Mouse (Mus musculus) brain, embryonic 14.5 days (tissue): ENCODE measurements at regions not wholly inside any gene's neighbourhood (a gene's known extent, or its start where the extent isn't known, plus 50 kb on each side); places are given as distances from the start of the nearest gene placed in this dataset.

Source experiments
- DNase-seq: peaks from one replicate; pipeline ENCODE4 v3.0.0-alpha.2; 2011; ENCODE audit warnings: low read depth
- CTCF ChIP-seq: fragments of 200-500 bp; IDR thresholded peaks from 2 replicates; pipeline ENCODE4 v1.5.1; 2012; ENCODE audit warnings: inconsistent platforms, mild to moderate bottlenecking, moderate library complexity, borderline replicate concordance; ENCODE audit not compliant: insufficient read depth, insufficient read length; ENCODE audit errors: extremely low read depth
- POLR2A ChIP-seq: fragments of 200-500 bp; IDR thresholded peaks from 2 replicates; pipeline ENCODE4 v1.6.1; 2012; ENCODE audit warnings: mild to moderate bottlenecking, inconsistent platforms, borderline replicate concordance; ENCODE audit not compliant: poor library complexity, insufficient read depth, insufficient read length, severe bottlenecking; ENCODE audit errors: extremely low read depth

DNA sequence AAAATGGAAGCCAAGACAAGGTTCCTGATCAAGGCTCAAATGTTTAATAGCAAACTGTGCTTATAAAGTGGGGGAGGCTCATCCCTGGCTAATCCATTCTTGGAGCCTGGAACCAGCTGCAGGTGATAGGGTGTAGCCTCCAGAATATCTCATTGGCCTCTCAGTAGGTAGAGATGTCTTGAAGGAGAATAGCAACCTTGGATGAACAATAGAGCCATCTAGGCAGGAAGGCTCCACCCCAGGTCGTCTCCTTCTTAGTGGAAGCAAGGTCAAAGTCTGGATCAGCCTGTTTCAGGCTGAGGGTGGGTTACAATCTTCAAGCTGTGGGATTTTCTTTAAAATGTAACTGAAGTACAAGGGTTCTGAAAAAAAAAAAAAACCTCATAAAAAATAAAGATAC, 63.9 kb upstream of the Esp8 start:
- DNase-seq: no peak
- no peak for TF ChIP-seq POLR2A
- no peak for TF ChIP-seq CTCF

DNA sequence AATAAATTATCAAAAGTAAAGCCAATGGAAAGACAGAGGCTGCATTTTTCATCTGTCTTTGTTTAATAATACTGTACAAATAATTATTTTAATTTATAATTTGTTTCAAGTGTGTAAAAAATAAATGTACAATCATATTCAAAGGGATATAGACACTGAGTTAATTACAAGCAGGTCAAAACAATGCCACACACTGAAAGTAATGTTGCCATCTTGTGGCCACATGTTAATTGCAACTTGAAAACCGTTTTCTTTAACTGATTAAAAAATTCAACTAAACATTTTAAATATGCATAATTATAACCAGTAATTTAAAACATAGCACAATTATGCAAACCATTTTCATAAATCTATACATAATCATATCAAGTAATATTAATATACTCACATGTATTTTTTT, 89.4 kb upstream of the Esp8 start:
- DNase-seq: peak; percentile 31

DNA sequence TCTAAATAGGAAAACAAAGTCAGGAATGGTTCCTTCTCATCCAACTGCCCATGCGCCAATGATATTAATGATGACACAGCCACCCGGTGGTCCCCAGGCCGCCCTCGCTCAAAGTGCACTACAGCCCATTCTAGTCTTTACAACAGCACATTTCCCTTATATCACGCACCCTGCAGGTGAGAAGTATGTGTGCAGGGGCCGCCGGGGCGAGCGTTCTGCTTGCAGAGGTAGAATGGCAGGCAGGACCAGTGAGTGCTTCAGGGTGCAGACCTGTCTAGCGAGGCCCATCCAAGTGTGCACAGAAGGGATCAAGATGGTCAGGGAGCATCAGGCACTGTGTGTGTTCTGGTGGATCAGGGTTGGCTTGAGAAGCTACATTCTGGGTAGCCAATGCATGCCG, 99.6 kb upstream of the Crisp1 start:
- no peak for DNase-seq
- TF ChIP-seq CTCF (no peak), POLR2A (no peak)

More for the DNA sequence above, 89.4 kb upstream of the Esp8 start:
- no peak for TF ChIP-seq POLR2A
- TF ChIP-seq CTCF: no peak

DNA sequence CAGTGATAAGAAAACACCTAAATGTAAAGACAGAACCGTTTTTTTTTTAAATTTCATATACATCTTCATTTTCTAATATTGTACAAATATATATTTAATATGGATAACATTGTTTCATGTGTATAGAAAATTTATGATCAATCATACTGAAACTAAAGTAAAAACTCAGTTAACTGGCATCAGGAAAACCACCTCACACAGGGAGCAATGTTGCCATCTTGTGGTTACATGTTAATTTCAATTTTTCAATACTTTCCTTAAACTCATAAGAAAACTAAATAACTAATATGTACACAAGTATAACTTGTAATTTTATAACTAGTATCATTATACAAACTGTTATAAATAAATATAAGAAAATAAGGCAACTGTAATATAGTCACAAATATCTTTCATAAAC, 65.6 kb upstream of the Crisp1 start:
- DNase-seq: peak; percentile 1
- TF ChIP-seq CTCF: no peak
- no peak for TF ChIP-seq POLR2A

DNA sequence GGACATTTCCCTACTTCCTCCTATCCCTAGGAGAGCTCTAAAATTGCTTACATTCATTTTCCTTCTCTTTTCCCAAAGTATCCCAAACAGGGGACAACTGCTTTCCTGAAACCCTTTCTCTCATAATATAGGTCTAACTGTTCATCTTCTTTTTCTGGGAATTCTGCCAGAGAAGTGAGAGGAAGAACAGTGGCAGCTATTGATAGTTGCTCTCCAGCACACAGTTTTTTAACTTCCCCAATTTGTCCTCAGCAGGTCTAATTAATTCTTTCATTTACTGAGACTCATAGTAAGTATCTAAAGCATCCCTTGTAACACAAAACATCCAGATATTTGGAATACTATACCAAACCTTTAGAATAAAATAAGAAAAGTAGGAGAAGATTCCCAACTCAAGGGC, 53.7 kb upstream of the Crisp1 start:
- no peak for DNase-seq
- TF ChIP-seq CTCF (no peak), POLR2A (no peak)
